Mouse (Mus musculus) heart, embryonic 12.5 days (tissue): ENCODE results near the gene Gm20458. TPM values are rescaled to one million over a fixed set of nuclear protein-coding genes. Genes with fewer than 3 reads are reported as not detected.
A peak's percentile ranks its signal among the peaks of the same experiment; 100 is the strongest.

Experiments used
- ATAC-seq: fragments of 200-750 bp; cut with Nextera tagmentation; 2 replicates; pipeline ENCODE4 v1.8.0; 2017; ENCODE audit warnings: moderate TSS enrichment, moderate library complexity; ENCODE audit not compliant: insufficient number of reproducible peaks, low FRiP score
- H3K27ac ChIP-seq: fragments of 300-500 bp; sonication (generic); 2 replicates; pipeline ENCODE4 v1.5.1; 2016; ENCODE audit warnings: mild to moderate bottlenecking, moderate library complexity; ENCODE audit not compliant: poor library complexity, severe bottlenecking
- H3K27me3 ChIP-seq: fragments of 300-500 bp; sonication (generic); replicated peaks from 2 replicates; pipeline ENCODE4 v1.6.1; 2016; ENCODE audit warnings: mild to moderate bottlenecking, moderate library complexity
- H3K36me3 ChIP-seq: fragments of 300-500 bp; sonication (generic); 2 replicates; pipeline ENCODE4 v1.6.1; 2016; ENCODE audit warnings: mild to moderate bottlenecking, moderate library complexity
- H3K4me1 ChIP-seq: fragments of 300-500 bp; sonication (generic); replicated peaks from 2 replicates; pipeline ENCODE4 v1.6.1; 2016; ENCODE audit warnings: mild to moderate bottlenecking
- H3K4me2 ChIP-seq: fragments of 300-500 bp; sonication (generic); 2 replicates; pipeline ENCODE4 v1.6.1; 2016; ENCODE audit warnings: mild to moderate bottlenecking, moderate library complexity
- H3K4me3 ChIP-seq: fragments of 300-500 bp; sonication (generic); 2 replicates; pipeline ENCODE4 v1.5.1; 2016; ENCODE audit warnings: mild to moderate bottlenecking
- H3K9ac ChIP-seq: fragments of 300-500 bp; sonication (generic); 2 replicates; pipeline ENCODE4 v1.6.1; 2016; ENCODE audit warnings: mild to moderate bottlenecking, moderate library complexity
- H3K9me3 ChIP-seq: fragments of 300-500 bp; sonication (generic); replicated peaks from 2 replicates; pipeline ENCODE4 v1.6.1; 2016; ENCODE audit warnings: mild to moderate bottlenecking, moderate library complexity
- WGBS: fragments of 180-500 bp; shearing (Covaris S2); methylation state at CpG from one replicate; pipeline ENCODE4 v1.1.7; 2016; 5-methylcytosine and 5-hydroxymethylcytosine counted together
- polyA plus RNA-seq: library from polyadenylated mRNA; unstranded; fragments of >200 nt; fragmentation: Nextera tagmentation; extraction: Ambion mirVana; gene quantifications from 2 replicates; pipeline ENCODE4 v1.2.1, GENCODE M21; 2016

Gene Gm20458
- polyA plus RNA-seq, 1 experiment from 2014 or later, result 16.9 TPM

- H3K27me3 ChIP-seq, result no peaks in the 10 kb centered on the region
- peaks cover 7% of the 10 kb centered on the region for H3K4me1 ChIP-seq
- peaks cover 15% of the 10 kb centered on the region for H3K9me3 ChIP-seq
- no peak overlapping the region for H3K9ac ChIP-seq
- no peak overlapping the region for H3K4me2 ChIP-seq
- peaks cover 63% of the 10 kb centered on the region for H3K36me3 ChIP-seq
- H3K27ac ChIP-seq, result no peak overlapping the region
- no peak for ATAC-seq
- H3K4me3 ChIP-seq, result no peak overlapping the region
- 92% methylated on average over 7 of the region's 7 CpGs for WGBS
Observed at GRCm38 (mm10) chr2:164500511-164500910, 39.7 kb downstream of the Gm20458 start.

- no peaks in the 10 kb centered on the region for H3K27me3 ChIP-seq
- H3K4me2 ChIP-seq, result no peak overlapping the region
- peaks cover 75% of the 10 kb centered on the region for H3K36me3 ChIP-seq
- ATAC-seq, result no peak
- H3K9ac ChIP-seq, result no peak overlapping the region
- WGBS, result 97% methylated on average over 3 of the region's 3 CpGs
- peaks cover 15% of the 10 kb centered on the region for H3K9me3 ChIP-seq
- H3K4me3 ChIP-seq, result no peak overlapping the region
- H3K4me1 ChIP-seq, result 0 out of 2 replicates have a peak, but pooled peaks cover 2% of the 10 kb centered on the region
- no peak overlapping the region for H3K27ac ChIP-seq
Observed at GRCm38 (mm10) chr2:164504919-164505318, 44.2 kb downstream of the Gm20458 start.

- no peak for ATAC-seq
- Histone ChIP-seq H3K4me3 (no peak overlapping the region), H3K27me3 (no peaks in the 10 kb centered on the region), H3K9me3 (peaks cover 15% of the 10 kb centered on the region), H3K4me1 (peaks cover 11% of the 10 kb centered on the region; the same call in 1 of the 2 replicates), H3K27ac (no peak overlapping the region), H3K36me3 (peaks cover 66% of the 10 kb centered on the region), H3K9ac (no peak overlapping the region), H3K4me2 (no peak overlapping the region)
- WGBS, result 90% methylated on average over 4 of the region's 4 CpGs
Observed at GRCm38 (mm10) chr2:164505619-164506347, 45.0 kb downstream of the Gm20458 start.

GRCm38 (mm10) chr2:164507811-164508210 lies 47.0 kb downstream of the Gm20458 start:
- Histone ChIP-seq H3K27me3 (no peaks in the 10 kb centered on the region), H3K36me3 (peaks cover 47% of the 10 kb centered on the region), H3K27ac (no peak overlapping the region), H3K4me1 (peaks cover 18% of the 10 kb centered on the region), H3K4me3 (no peak overlapping the region), H3K9ac (no peak overlapping the region), H3K9me3 (peaks cover 15% of the 10 kb centered on the region), H3K4me2 (no peak overlapping the region)
- WGBS, result 85% methylated on average over 19 of the region's 19 CpGs
- no peak for ATAC-seq

- Histone ChIP-seq H3K9me3 (no peaks in the 10 kb centered on the region), H3K4me2 (no peak overlapping the region), H3K27me3 (no peaks in the 10 kb centered on the region), H3K4me3 (no peak overlapping the region), H3K4me1 (peaks cover 18% of the 10 kb centered on the region), H3K36me3 (peaks cover 19% of the 10 kb centered on the region), H3K27ac (no peak overlapping the region), H3K9ac (no peak overlapping the region)
- no peak for ATAC-seq
- 31% methylated on average over 5 of the region's 5 CpGs for WGBS
Observed at GRCm38 (mm10) chr2:164510621-164511190, 49.9 kb downstream of the Gm20458 start.

- Histone ChIP-seq H3K4me1 (peaks cover 18% of the 10 kb centered on the region), H3K9me3 (peaks cover 6% of the 10 kb centered on the region), H3K27ac (peak overlapping the region; percentile 41), H3K27me3 (no peaks in the 10 kb centered on the region), H3K9ac (no peak overlapping the region), H3K4me3 (no peak overlapping the region), H3K4me2 (no peak overlapping the region), H3K36me3 (peaks cover 5% of the 10 kb centered on the region; the same call in 1 of the 2 replicates)
- ATAC-seq, result peak; percentile 41; the same call in 1 of the 2 replicates
- 46% methylated on average over 12 of the region's 14 CpGs for WGBS
Observed at GRCm38 (mm10) chr2:164512121-164512909, 51.5 kb downstream of the Gm20458 start.

GRCm38 (mm10) chr2:164513389-164513788 lies 52.6 kb downstream of the Gm20458 start:
- Histone ChIP-seq H3K4me2 (no peak overlapping the region), H3K4me1 (peaks cover 21% of the 10 kb centered on the region), H3K4me3 (no peak overlapping the region), H3K36me3 (no peaks in the 10 kb centered on the region; the same call in 1 of the 2 replicates), H3K9me3 (peaks cover 6% of the 10 kb centered on the region), H3K27me3 (no peaks in the 10 kb centered on the region), H3K27ac (no peak overlapping the region), H3K9ac (no peak overlapping the region)
- 60% methylated on average over 8 of the region's 8 CpGs for WGBS
- peak; percentile 48 for ATAC-seq

GRCm38 (mm10) chr2:164514916-164515315 lies 54.1 kb downstream of the Gm20458 start:
- H3K36me3 ChIP-seq, result no peaks in the 10 kb centered on the region
- no peak overlapping the region for H3K4me3 ChIP-seq
- peaks cover 24% of the 10 kb centered on the region for H3K4me1 ChIP-seq
- no peak overlapping the region for H3K4me2 ChIP-seq
- no peak overlapping the region for H3K27ac ChIP-seq
- H3K9me3 ChIP-seq, result peaks cover 6% of the 10 kb centered on the region
- no peak overlapping the region for H3K9ac ChIP-seq
- no peaks in the 10 kb centered on the region for H3K27me3 ChIP-seq
- ATAC-seq, result no peak
- 68% methylated on average over 3 of the region's 3 CpGs for WGBS

- Histone ChIP-seq H3K9me3 (peaks cover 6% of the 10 kb centered on the region), H3K4me1 (peaks cover 15% of the 10 kb centered on the region), H3K27me3 (no peaks in the 10 kb centered on the region), H3K4me2 (no peak overlapping the region), H3K9ac (no peak overlapping the region), H3K4me3 (no peak overlapping the region), H3K27ac (no peak overlapping the region), H3K36me3 (no peaks in the 10 kb centered on the region)
- 69% methylated on average over 9 of the region's 9 CpGs for WGBS
- no peak for ATAC-seq
Observed at GRCm38 (mm10) chr2:164515897-164516296, 55.1 kb downstream of the Gm20458 start.

- Histone ChIP-seq H3K27me3 (peaks cover 4% of the 10 kb centered on the region; the same call in 1 of the 2 replicates), H3K4me1 (peaks cover 15% of the 10 kb centered on the region), H3K27ac (no peak overlapping the region), H3K9ac (no peak overlapping the region), H3K4me2 (no peak overlapping the region), H3K36me3 (no peaks in the 10 kb centered on the region), H3K9me3 (peaks cover 6% of the 10 kb centered on the region), H3K4me3 (no peak overlapping the region)
- WGBS, result 83% methylated on average over 11 of the region's 11 CpGs
- ATAC-seq, result no peak
Observed at GRCm38 (mm10) chr2:164516592-164516991, 55.8 kb downstream of the Gm20458 start.
